Mouse (Mus musculus) hindlimb bud, embryonic 11.5 days (tissue): Measurements from ENCODE around the gene Ccdc159.

Experiments used
- DNase-seq: peaks from one replicate; pipeline ENCODE4 v3.0.0-alpha.2; 2012; ENCODE audit warnings: low read depth, low spot score; ENCODE audit errors: extremely low spot score

The Ccdc159 gene

DNA sequence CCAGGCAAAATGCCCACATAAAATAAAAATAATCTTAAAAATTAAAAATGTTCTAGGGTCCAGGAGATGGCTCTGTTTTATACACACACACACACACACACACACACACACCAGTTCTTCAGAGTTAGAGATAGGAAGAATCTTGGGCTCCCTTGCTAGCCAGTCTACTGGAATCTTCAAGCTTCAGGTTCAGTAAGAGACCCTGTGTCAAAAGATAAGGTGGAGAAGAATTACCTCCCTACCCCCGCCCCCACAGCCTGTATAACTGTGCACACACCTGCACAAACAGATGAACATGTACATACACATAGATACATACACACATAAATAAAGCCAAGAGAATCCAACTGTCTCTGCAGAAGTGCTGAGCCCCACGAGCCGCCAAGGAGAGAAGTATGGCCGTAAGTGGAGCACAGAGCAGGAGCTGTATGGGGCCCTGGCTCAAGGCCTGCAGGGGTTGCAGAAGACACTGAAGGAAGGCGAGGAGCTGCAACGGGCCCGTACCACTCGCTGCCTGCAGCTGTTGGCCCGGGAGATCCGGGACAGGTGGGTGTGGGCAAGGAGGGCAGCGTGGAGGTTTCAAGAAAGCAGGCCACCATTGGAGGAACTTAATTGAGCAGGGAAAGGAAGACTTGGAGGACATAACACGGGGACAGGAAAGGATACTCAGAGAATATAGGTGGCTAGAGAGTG is 5.3 kb downstream of the Ccdc159 start:
- no peak for DNase-seq

DNA sequence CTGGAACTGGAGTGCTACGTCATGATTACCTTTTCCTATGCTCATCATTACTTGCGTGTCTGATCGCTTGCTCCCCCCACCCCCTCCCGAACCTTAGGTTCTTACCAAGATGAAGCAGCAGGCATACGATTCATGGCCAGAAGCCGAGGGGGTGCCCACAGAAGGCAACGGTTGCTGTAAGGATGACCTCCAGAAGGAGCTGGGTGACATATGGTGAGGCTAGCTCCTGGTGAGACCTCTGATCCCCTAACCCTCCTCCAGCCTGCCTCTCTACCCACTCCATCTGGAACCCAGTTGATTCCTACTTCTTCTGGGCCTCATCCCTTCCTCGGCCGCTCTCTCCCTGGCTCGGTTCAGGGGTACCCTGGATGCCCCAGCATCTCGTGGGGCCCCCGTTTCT is 6.8 kb downstream of the Ccdc159 start:
- DNase-seq, result no peak

DNA sequence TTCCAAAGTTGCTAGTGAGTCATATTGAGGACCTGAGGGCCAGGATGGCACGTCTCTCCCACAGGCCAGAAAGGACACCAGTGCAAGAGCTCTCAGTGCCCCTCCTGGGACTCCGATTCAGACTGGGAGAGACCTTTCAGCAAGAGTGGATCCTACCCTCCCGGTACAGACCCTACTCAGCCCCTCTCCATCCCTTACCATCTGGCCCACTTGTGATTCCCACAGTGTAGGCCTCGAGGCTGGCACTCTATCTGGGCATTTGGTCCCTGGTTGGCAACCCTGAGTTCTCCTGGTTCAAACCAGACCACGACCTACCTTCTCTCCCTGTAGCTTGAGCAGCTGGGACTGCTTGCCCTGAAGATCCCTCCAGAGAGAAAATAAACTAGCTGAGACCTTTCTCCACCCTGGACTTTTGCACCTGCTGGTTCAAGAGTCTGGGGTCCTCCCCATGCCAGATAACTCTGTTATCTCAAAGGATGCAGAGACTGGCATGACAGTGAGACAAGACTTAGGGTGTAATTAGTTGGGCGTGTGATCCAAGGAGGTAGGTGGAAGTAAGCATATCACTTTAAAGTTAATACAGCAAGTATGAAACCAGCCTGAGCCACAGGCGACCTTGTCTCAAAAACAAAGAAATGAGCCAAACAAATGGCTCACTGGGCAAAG is 8.3 kb downstream of the Ccdc159 start:
- DNase-seq, result no peak

DNA sequence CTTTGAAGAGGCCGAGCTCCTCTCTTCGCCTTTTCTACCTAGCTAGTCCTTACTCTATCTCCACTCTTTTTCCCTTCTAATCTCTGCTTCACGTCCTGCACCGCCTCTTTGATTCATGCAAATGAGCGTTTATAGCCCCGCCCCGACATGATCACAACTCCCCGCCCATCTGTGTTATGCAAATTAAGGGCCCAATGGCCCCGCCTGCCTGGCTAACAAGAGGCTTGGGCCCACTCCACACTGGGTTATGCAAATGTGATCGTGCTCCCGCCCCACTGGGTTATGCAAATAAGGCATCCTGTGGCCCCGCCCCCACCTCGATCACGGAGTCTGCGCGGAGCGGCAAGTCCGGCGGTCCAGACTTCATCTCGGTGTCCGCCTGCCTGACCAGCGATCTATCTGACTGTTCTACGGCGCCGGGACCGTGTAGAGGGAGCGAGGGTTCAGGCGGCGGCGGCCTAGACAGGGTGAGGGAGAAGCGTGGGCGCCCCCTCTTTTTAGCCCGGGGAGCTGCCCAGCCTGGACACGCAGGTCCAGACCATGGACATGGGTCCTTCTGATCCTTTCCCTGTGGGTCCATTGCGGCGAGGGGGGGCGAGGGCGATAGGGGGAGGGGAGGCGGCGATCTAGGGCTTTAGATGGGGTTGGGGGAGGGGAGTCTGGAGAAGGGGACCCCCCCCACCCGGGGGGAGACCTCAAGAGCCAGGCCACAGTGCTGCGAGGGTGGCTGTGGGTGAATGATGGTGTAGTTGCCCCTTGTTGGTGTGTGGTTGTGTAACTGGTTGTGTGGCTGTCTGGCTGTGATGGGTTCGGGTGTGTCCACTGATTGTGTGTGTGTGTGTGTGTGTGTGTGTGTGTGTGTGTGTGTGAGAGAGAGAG is 9.7 kb downstream of the Ccdc159 start, which contains the start of gene Plppr2:
Gene Plppr2, plus strand, starts transcription at position 342 of the 879 bp plus-strand sequence.
- peak; percentile 68 for DNase-seq

DNA sequence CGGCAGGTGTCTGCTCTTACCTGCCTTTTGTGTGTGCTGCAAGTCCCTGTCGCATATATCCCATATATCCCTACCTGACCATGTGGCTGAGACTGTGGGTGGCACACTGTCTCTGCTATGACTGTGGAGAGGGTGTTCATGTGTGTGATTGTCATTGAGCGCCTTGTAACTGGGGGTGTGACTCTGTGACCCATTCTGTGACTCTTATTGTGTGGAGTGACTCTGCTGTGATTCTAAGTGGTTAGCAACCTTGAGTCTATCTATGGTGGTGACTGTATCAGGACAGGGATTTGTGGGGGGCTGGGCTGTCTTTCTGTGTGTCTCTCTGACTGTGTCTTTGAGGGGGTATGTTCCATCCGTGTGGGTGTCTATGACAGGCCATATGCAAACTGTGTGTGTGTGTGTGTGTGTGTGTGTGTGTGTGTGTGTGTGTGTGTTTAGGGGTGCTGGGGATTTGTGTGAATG is 10.5 kb downstream of the Ccdc159 start:
- DNase-seq, result no peak

DNA sequence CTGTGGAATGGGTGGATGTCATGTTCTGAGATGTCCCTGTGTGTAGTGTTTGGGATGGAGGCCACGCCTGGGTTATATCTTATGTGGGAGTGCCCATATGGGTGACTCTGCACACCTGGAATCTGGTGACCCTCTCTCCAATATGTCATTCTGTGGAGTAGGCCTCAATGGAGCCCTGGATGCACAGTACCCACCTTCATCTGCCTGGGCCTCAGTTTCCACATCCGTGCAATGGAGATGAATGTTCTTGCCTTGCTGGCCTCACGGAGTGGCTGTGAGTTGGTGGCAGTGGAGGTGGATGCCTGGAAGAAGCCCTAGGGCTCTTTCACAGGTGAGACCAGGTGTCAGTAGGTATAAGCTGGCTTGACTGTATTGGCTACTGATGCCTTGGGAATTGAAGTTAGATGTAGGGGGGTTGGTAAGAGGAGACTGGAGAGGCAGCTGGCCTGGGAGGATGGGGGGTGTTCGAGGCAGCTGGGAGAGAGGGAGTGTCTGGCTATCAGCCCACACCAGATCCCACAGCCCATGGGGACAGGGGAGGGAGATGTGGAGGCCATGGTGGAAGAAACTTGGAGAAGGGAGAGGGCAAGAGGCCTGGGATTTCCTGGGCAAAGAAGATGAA is 11.1 kb downstream of the Ccdc159 start:
- no peak for DNase-seq

DNA sequence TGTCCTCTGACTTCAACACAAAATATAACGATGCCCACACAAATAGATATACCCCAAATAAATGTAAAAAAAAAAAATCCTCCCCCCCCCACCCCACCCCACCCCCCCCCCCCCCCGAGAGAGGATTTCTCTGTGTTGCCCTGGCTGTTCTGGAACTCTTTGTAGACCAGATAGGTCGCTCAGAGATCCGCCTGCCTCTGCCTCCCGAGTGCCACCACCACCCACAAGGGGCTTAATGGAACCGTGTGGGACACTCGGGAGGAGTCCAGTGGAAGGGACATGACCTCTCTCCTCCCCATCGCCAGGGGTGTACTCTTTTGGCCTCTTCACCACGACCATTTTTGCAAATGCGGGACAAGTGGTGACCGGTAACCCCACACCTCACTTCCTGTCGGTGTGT is 15.8 kb downstream of the Ccdc159 start:
- no peak for DNase-seq

DNA sequence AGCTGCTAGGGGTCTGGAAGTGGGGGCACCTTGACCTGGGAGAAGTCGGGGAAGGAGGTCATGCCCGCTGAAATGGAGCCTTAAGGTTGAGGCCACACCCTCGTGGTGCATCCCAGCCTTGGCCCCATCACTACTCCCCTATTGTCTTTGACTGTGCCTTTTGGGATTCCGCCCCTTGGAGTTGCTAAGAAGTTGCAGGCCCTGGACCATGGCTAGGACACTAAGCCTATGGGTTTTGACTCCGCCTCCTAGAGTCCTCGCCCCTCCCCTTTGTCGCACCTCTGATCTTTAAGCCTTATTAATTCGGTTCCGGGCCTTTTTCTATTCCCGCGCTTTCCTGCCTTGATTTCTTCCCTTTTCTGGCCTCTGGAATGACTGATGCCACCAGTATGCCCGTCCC is 16.4 kb downstream of the Ccdc159 start:
- no peak for DNase-seq

DNA sequence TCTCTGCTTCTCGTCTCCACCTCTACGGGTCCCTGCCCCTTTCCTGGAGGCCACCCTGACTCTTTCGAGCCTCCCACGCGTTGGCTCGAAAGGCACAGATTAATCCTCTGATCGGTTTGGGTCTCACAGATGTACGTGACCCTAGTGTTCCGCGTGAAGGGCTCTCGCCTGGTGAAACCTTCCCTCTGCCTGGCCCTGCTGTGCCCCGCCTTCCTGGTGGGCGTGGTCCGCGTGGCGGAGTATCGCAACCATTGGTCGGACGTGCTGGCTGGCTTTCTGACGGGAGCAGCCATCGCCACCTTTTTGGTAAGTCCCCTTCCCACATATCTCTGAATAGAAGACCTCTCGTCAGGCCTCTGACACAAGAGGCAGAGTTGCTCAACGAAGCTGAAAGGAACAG is 17.0 kb downstream of the Ccdc159 start:
- no peak for DNase-seq

DNA sequence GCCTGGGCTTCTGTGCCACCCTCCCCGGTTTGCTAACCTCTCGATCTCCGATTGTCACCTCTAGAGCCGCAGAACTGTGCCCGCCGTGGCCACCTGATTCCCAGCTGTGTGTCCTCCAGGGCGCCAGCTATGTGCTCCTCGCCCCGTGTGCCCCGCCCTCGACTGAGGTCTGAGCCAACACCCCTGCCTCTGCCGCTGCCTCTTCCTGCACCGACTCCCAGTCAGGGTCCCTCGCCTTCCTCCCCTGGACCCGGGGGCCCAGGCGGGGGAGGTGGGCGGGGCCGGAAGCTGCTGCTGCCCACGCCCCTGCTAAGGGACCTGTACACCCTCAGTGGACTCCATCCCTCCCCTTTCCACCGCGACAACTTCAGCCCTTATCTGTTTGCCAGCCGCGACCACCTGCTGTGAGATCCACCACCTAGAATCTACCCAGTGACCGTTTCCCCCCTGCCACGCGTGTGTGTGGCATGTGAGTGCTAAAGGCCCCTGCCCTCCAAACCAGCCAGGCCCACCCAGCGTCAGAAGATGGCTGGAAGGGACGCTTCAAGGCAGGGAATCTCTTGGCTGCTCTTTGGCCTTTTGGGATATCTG is 20.4 kb downstream of the Ccdc159 start:
- DNase-seq, result no peak

DNA sequence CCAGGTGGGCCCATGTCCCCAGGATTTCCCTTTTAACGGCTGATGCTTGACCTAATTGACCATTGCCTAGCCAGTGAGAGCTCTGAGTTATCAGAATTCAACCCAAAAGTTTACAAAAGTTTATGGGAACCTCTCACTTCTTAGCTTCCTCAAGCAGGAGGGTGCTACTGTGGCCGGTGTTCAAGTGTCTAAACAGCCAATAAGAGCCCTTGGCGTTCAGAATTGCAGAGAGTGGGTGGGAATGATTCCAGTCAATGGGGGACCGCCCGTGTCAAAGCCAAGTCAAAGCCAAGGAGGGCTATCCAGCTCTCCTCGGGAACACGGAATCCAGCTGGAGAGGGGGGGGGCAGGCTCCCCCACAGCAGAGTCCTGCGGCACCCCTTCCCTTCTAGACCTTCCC is 20.9 kb downstream of the Ccdc159 start:
- no peak for DNase-seq

DNA sequence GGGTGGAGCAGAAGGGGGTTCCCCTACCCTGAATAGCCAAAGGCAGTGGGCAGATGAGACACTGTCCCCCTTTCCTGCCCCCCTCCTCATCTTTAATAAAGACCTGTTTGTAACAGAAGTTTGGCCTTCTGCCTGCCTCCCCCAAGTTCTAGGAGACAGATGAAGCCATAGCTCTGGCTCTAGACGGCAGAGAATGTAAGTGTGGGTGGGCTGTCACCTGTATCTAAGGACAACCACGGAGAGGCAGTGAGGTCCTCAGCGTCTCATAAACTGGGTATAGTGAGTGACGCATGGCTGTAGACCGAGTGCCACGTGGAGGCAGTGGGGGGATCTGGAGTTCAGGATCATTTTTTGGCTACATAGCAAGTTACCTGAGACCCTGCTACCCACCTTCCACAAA is 21.5 kb downstream of the Ccdc159 start:
- no peak for DNase-seq

DNA sequence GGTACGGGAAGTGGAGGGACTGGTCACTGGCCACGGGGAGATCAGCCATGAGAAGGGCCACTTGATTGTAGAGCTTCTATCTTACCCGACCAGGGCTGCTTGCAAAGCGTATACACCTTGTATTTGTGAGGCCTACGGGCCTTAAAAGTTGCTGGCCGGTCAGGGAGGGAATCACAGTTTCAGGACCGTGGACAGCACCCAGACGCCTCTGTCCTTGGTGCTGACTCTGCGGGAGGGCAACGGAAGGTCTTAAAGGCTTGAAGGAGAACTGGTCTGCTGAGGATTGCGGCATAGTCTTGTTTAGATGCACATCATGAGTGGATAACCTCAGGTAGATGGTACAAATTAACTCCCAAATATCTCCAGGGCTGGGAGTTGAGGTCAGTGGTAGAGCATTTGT is 23.1 kb downstream of the Ccdc159 start:
- DNase-seq, result no peak

DNA sequence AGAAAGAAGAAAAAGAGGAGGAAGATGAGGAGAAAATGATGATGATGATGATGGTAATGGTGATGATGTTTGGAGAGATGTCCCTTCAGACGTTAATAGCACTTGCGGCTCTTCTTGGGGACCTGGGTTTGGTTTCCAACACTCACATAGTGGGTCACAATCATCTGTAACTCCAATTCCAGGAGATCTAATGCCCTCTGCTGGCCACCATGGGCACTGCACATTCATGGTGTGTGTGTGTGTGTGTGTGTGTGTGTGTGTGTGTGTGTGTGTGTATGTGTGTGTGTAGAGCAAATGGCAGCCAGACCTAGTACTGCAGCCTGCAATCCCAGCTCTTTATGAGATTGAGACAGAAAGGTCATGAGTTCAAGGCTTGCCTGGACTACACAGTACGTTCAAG is 24.7 kb downstream of the Ccdc159 start:
- DNase-seq, result no peak

DNA sequence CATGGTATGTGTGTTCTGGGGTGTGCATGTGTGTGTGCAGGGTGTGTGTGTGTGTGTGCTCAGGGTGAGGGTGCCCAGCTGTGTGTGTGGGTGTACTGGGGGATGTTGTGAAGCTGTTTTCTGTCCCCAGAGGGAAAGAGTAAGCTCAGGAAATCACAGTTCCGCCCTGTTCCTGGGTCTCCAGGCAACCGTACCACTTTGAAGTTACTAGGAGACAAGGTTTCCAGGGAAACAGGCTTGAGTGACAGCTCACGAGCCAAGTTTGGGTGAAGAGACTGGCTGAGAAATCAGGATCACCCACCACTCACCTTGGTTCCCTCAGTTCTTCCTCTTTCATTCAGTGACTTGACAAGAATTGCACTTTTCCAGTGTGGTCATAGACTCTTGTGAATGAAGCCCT is 26.3 kb downstream of the Ccdc159 start:
- DNase-seq, result no peak

DNA sequence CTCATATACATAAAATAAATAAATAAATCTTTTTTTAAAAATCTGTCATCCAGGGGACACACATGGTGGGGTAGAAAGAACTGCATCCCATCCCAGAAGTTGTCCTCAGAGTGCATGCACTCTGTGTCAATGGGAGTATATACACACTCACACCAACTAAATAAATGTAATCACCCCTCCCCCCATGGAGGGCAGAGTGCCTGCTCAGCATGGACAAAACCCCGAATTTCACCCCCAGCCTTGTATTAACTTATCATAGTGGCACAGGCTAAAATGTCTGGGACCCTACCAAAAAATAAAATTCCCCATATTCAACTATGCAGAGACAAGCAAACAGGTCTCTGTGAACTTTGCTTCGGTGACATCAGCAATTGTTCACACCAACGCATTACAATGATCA is 27.4 kb downstream of the Ccdc159 start:
- DNase-seq, result no peak

DNA sequence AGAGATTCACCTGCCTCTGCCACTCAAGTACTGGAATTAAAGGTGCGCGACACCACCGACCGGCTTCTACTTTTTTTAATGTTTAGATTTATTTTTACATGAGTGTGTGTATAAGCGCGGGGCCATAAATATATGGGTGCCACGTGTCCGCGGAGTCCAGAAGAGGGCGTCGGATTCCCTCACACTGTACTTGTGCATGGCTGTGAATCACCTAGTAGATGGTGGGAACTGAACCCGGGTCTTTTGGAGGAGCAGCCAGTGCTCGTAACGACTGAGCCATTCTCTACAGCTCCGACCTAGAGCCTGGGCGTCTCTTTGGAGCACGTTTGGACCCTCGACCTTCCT is 27.9 kb downstream of the Ccdc159 start:
- no peak for DNase-seq

DNA sequence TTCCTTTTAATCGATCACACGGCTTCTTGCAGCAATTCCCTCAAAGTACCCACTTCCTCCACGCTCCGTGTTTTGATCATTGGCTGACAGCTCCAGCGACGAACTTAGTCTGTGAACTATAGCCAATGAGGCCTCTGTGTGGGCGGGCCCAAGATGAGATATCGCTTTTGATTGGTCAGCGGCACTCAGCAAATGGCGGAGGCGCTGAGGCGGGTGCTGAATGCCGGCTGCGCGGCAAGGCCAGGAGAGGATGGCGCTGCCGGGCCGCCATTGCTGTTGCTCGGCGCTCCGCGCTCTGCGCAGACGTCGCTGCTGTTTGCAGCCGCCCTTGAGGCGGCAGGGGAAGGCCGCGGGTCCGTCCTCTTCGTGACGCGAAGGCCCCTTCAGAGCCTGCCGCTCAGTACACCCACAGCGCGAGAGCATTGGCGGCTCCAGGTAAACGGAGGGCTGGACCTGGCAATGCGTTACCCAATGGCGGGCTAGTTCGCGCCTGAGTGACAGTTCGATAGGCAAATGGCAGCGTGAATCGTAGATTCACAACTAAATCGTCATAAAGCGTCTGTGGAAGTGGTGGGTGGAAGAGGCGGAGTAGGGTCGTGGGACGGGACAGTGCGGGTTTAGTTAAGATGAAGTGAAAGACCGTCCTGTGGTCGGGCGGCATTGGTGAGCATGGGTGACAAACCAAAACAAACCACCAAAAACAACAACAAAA is 28.5 kb downstream of the Ccdc159 start, which contains the start of gene Swsap1:
Gene Swsap1, plus strand, starts transcription at position 186 of the 712 bp plus-strand sequence.
- DNase-seq, result peak; percentile 94

DNA sequence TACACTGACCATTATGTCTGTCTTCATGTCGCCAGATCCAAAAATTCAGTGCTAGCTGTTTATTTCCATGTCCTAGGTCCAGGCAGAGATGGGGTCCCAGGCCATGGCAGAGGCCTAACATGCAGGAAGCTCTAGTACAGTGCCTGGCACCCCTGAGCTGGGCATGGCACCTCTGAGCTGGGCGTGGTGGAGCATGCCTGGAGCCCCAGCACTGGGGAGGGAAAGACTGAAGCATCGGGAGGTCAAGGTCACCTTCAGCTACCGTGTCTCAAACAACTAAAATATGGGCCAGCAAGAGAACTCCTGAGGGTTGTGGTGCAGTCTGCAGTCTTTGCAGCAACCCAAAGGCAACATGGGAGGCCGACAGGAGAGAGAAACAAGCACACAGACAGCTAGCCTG is 31.1 kb downstream of the Ccdc159 start:
- no peak for DNase-seq

DNA sequence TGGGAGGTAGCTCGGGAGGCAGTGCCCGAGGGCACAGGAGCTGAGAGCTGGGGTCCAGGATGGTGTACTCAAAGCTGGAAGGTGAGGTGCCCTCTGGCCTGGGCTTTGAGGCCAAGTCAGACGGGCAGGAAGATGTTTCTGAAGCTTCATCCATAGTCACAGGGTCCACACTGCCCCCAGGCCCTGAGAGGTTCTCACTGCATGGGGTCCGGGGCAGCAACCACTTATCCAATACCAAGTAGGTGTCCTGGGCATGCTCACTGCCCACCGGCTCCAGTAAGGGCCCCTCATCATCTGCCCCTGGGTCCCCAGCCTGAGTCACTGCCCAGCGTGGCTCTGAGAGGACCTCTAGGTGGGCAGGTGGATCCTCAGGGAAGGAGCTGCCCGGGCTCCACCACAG is 32.0 kb downstream of the Ccdc159 start:
- DNase-seq, result no peak
